Mouse (Mus musculus) layer of hippocampus, adult 9-11 months (tissue): Measurements from ENCODE around the gene Nprl2.

Experiments used
- DNase-seq: peaks from one replicate; pipeline ENCODE4 v3.0.0; 2022

Nprl2 gene

DNA sequence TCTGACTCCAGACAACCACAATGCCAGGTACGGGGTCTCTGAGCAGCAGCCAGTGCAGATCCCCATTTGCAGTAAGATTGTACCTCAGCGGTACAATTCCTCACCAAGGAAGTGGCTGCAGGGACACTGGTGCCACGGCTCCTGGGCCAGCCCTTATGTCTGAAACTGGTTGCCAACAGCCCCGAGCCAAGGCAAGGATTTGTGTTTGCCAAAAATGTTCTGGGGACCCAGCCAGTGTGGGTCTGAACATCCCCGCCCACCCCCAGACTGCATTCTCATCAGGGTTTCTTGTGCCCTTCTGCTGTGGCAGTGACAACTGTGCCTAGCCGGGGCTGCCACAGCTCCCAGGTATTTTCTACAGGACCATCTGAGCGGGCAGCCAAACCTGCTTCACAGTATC lies 3.8 kb upstream of the Nprl2 start:
- DNase-seq = peak; percentile 57

DNA sequence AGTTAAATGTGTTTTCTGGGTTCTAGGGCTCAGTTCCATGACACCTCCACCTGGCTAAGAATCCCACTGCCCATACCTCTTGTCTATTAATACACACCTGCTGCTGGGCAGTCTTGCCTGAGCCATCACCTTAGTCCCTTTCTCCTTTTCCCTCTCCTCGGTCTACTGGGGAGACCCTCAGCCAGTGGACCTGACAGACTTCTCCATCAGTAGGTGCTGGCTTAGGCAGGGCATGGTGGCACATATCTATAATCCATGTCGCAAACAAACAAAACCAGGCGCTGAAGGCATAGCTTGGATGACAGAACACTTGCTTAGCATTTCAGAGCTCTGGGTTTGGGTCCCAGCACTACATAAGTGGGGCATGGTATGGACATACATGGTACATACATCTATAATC lies 3.3 kb upstream of the Nprl2 start:
- DNase-seq = no peak

DNA sequence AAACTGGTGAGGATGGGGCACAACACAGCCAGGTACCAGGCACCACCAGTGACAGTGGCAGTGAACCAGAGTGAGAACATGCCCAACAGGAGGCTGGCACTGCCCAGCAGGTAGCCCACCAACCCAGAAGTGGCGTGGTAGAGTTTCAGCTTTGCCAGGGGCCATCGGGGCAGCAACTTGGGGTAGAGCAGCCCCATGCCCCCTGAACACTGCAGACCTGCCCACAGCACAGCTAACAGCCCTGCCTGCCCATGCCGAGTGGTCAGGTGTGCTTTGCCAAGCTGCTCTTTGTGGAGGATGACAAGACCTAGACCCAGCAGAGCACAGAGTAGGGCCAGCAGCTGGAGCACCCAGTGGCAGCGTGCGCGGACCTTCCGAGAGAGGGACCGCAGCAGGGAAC lies 2.1 kb upstream of the Nprl2 start:
- no peak for DNase-seq

DNA sequence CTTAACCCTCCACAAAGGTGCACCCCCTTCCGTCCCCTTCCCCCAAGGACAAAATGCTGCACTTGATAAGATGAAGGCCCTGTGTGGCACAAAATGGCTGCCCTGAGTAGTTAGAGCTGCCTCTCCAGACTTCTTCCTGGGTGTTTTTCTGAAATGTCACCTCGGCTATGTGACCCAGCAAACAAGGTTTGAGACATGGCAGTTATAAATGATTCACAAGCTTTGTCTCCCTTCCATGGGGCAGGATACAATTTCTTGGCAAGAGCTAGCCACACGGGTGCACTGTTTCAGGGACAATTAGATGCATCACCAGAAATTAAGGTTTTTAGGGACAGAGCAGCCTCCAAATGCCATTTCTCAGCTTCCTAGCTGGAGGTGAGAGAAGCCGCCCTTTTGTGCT lies 1.6 kb upstream of the Nprl2 start:
- DNase-seq = no peak

DNA sequence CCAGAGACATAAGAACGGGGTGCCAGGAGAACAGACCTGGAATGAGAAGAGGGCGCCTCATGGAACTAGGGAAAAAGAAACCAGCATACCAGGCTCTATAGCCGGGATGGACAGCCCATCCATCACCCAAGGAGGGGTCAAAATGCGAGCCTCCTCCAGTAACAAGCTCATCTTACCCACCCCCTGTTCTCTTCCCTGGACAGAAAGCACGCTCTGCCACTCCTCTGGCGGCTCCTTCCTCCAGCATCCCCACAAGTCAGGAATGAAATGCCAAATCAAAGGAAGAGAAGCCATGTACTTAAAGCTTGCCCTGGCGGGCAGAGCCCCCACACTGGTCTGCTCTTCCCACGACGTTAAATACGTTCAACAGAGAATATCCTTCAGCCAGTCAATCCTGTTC lies 1.0 kb upstream of the Nprl2 start:
- no peak for DNase-seq

DNA sequence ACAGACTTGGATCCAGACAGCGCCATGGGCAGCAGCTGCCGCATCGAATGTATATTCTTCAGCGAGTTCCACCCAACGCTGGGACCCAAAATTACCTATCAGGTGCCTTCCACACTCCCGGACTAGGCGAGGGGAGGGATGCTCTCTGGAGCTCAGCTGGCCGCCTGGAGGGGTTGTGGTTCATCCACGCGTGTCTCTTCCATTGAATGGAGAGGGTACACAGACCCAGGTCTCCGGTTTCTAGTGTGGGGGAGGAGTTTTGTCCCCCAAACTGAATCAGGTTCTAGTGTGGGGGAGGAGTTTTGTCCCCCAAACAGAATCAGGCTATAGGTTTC lies 293 bp downstream of the Nprl2 start:
- no peak for DNase-seq

DNA sequence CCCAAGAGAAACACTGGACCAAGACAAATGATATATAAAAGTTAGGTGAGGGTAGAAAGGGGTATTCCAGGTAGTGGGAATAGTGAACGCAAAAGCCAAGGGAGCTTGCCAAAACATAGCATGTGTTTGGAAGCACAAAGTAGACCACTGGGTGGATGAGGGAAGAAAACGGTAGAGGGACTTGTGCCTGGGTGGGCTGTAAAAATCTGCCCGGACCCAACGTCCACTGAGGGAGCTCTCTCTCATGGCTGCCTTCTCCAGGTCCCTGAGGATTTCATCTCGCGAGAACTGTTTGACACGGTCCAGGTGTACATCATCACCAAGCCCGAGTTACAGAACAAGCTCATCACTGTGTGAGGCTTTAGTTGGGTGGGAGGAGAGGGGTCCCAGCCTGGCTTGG lies 695 bp downstream of the Nprl2 start:
- DNase-seq = peak; percentile 8

DNA sequence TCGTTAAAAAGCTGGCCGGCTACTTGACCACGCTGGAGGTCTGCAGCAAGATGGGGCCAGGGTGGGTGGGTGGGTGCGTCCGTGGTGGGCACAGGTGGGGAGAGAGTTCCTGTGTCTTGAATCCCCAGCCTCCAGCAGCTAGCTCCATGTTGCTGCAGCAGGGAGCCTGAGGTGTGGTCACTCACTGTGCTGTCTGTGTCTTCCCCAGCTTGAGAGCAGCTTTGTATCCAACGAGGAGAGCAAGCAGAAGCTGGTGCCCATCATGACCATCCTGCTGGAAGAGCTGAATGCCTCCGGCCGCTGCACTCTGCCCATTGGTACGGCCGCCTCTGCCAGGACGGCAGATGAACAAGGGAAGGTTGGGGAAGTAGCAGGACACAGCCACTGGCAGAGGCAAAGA lies 1.3 kb downstream of the Nprl2 start:
- peak; percentile 8 for DNase-seq

DNA sequence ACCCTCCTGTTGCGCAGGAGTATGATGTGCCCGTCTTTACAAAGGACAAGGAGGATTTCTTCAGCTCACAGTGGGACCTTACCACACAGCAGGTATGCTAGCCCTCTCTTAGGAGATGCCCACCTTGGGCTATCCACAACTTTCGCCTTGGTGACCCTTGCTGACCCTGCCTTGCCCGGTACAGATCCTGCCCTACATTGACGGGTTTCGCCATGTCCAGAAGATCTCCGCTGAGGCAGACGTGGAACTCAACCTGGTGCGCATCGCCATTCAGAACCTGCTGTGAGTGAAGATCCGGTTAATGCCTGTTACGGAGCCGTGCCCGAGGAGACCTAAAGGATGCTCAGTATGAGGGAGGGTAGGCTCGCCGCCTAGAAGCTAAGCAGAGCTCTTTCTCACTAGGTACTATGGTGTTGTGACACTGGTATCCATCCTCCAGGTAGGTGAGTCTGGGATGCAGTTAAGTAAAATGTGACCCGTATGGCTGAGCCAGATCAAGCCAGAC lies 2.2 kb downstream of the Nprl2 start:
- no peak for DNase-seq

DNA sequence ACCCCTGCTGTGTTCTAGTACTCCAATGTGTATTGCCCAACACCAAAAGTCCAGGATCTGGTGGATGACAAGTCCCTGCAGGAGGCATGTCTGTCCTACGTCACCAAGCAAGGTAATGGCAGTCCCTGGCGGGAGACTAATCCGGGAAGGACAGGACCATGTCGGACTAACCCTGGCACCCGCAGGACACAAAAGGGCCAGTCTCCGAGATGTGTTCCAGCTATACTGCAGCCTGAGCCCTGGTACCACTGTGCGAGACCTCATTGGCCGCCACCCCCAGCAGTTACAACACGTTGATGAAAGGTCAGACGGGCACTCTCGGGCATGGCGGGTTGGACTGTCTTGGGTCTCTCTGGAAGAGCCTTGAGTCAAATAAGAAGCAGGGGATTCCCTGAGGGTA lies 2.7 kb downstream of the Nprl2 start:
- DNase-seq = no peak

DNA sequence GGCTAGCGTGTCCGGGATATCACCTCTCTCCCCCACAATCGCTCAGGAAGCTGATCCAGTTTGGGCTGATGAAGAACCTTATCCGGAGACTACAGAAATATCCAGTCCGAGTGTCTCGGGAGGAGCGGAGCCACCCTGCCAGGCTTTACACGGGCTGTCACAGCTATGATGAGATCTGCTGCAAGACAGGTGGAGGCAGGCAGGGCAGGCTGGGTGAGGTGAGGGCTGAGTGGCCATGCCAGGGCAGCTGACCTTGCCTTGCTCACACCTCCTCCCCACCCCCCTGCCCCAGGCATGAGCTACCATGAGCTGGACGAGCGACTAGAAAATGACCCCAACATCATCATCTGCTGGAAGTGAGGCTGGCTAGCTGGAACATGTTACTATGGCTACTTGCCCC lies 3.2 kb downstream of the Nprl2 start:
- no peak for DNase-seq

DNA sequence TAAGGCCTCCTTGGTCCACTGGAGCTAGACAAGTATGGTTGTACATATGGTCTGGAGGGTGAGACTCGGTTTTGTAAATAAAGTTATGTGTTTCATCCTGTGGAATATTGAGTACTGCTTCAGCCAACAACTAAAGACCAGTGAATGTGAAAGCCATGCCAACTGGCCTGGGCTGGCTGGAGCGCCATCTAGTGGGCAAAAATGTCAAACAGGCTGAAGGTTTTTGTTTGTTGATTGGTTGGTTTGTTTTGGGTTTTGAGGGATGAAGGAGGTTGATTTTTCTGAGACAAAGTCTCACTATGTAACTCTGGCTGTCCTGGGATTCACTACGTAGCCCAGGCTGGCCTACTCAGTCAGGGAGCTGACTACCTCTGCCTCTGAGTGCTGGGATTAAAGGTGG lies 3.6 kb downstream of the Nprl2 start:
- DNase-seq = no peak

DNA sequence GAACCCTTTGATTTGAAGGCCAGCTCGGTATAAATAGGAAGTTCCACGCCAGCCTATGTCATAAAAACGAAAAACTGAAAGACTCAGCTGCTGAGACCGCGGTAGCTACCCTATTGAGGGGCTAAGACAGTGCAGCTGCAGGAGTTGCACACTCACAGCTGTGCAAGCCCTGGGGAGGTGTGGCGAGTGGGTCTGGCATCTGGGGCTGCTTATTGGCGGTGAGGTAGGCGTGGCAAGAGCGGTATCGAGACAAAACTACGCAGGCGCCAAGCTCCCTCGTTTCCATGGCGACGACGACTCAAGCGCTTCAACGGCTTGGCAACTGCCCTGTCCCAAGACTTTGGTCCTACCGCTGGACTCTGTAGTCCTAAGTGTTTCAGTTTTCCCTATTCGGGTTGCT lies 5.0 kb downstream of the Nprl2 start, which contains the start of gene Zmynd10:
TSS of gene Zmynd10 (plus strand) at position 273 of the 400 bp plus-strand sequence.
- peak; percentile 87 for DNase-seq

DNA sequence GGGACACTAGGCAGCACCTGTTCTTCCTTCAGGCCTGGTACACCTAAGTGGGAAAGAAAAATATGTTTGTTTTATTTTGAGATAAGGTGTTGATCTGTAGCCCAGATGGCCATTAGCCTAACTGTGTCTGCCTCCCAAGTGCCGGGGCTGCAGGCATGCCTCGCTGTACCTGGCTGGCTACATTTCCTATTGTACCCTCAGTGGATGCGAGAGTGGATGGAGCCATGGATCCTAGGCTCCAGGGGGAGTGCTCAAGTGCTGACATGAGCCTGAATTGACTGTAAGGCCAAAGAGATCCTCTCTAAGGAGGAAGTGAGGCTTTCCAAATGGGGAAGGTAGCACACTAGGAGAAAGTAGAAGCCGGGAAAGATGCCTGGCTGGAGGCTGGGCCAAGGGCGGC lies 5.9 kb downstream of the Nprl2 start:
- no peak for DNase-seq

DNA sequence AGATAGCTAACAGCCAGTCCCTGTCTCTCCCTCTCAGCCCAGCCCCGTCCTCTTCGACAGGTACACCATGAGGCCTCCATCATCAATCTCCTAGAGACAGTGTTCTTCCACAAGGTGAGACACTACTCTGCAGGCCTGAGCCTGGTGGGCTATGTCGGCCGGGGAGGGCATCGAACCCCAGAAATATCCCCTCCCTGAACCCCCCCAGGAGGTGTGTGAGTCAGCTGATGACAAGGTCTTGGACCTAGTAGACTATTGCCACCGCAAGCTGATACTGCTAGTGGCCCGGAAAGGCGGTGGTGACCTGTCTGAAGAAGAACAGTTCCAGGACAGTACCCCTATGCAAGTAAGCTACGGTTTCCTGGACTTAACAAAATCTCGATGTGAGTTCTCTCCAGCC lies 6.8 kb downstream of the Nprl2 start:
- DNase-seq = no peak

DNA sequence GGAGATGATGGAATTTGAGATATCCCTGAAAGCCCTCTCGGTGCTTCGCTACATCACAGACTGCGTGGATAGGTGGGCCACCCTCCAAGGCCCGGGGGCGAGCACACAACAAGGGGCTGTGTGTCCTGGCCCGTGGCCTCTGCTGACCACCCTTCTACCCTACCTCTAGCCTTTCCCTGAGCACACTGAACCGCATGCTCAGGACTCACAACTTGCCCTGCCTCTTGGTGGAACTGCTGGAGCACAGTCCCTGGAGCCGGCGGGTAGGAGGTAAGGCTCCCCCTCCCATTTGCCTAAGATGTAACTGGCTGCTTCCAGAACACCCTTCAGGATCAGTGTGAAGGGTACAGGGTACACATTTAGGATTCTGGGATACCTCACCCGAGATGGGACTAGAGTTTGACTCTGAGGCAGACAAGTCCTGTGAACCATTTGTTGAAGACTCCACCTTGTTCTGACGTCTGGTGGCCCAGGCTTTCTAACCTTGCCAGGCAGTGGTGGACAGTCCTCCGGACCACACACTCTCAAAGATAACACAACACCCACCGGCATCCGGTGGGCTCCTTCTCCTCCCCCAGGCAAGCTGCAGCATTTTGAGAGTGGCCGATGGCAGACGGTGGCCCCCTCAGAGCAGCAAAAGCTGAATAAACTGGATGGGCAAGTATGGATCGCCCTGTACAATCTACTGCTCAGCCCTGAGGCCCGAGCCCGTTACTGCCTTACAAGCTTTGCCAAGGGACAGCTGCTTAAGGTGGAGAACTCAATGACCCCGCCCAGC lies 7.5 kb downstream of the Nprl2 start:
- DNase-seq = no peak

DNA sequence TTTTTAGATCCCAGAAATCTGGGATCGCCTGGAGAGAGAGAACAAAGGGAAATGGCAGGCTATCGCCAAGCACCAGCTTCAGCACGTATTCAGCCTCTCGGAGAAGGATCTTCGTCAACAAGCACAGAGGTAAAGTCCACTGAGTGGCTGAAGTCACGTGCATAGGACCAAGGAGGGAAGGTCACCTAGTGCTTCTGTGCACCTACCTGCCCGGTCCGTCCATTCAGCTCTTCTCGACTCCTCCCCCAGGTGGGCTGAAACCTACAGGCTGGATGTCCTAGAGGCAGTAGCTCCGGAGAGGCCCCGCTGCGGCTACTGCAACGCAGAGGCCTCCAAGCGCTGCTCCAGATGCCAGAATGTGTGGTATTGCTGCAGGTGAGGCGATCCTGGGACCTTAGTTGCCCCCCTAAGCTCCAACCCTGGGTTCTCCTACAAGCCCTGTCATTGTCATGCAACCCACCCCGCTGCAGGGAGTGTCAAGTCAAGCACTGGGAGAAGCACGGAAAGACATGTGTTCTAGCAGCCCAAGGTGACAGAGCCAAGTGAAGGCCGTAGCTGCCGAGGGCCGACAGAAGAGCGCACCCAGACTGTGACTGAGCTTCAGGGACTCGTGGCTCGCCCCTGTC lies 8.6 kb downstream of the Nprl2 start:
- no peak for DNase-seq

DNA sequence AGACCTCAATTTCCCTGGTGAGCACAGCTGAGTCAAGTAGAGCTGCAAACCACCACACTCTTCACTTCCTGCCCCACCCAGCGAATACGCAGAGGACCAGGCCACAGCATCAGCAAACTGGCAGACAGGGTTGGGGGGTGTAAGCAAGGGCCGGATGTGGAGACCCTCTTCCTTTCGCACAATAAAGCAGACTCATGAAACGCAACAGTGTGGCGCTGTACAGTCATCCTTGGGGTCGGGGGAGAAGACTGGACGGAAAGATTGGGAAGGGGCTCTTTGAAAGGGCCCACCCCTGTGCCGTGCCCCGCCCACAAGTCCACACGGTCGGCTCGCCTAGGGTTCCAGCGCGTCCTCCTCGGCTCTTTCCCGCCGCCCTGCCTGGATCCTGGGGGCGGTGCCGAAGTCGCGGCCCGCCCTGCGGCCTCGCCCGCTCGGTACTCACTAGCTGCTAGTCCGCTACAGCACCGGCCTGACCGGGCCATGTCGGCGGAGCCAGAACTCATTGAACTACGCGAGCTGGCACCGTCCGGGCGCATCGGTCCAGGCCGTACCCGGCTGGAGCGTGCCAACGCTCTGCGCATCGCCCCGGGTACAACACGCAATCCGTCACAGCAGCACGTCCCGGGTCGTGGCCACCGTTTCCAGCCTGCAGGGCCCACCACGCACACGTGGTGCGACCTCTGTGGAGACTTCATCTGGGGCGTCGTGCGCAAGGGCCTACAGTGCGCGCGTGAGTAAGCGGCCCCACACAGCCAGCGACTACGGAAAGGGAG lies 9.3 kb downstream of the Nprl2 start, which contains the start of gene Rassf1:
TSS of gene Rassf1 (plus strand) at position 439 of the 773 bp plus-strand sequence.
- no peak for DNase-seq

DNA sequence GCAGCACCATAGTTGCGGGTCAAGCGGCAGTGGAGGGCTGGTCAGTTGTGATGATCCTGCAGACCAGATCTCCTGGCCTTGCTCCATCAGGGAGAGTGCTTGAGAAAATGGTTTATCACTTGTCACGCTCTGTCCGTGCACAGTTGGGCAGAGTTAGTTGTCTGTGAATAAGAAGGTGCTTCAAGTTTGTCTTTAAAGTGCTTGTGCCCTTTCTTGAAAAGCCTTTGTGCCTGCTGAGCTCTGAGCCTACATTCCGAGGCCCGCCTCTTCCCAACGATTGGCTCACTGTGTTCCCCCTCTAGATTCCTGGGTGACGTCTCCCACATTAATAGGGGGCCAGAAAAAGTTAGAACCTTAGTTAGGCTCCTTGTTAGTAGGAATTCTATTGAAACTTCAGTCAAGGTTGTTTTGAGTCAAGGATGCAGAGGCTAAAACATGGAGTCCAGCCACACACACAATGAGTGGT lies 9.9 kb downstream of the Nprl2 start:
- no peak for DNase-seq

DNA sequence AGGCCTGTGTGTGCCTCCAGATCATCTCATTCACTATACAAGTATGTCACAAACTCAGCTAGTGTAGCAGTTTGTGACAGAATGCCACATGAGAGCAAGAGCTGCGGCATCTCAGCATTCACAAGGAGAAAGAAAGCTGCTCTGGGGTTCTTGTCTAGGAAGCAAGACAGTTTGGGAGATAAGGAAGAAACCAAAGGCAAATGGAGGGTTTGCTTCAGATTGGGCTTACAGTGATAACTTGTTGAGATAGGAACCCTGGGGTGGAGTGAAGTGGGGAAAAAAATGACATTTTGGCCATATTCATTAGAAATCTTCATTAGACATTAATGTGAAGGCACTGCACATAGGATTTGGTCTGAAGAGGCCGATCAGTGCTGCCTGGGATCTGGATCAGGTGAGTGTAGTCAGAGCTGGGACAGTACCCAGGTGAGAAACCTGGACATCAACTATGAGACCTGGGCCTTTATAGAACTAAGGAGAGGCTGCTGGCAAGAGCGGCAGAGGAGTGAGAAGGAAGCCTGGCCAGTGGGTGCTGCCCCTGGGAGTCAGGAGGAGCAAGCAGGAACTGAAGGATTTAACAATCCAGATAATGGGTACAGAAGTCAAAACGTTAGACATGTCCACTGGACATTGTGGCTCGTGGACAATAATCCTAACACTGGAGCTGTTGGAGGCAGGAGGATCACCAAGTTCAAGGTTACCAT lies 10.8 kb downstream of the Nprl2 start:
- no peak for DNase-seq

DNA sequence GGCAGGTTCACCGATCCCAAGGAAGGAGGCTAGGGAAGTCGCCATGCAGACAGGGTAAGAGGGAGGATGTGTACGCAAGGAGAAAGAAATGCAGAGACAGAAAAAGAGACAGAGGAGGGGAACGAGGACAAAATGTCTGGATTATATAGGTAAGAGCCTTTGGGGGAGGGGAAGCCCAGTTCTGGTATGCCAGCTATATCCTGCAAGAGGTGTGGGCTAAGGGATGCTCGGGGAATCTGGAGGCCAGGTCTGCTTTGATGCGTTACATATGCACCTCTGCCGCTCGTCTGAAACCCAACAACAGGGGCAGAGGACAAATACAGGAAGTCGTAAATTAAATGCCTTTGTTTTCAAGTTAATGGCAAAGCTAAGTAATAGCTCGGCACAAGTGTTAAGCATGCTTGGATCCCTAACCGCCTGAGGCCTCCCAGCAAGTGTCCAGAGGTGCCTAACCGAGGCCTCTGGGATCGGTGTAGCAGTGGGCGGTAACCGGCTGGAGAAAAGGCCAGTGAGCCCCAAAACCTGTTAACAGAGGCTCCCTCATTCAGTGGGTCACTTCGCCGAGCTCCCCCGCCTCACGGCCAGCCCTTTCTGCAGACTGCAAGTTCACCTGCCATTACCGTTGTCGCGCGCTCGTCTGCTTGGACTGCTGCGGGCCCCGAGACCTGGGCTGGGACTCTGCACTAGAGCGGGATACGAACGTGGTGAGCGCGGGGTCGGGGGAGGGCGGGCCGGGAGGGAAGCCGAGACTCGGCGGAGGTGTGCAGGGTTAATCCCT lies 11.7 kb downstream of the Nprl2 start:
- DNase-seq = no peak

DNA sequence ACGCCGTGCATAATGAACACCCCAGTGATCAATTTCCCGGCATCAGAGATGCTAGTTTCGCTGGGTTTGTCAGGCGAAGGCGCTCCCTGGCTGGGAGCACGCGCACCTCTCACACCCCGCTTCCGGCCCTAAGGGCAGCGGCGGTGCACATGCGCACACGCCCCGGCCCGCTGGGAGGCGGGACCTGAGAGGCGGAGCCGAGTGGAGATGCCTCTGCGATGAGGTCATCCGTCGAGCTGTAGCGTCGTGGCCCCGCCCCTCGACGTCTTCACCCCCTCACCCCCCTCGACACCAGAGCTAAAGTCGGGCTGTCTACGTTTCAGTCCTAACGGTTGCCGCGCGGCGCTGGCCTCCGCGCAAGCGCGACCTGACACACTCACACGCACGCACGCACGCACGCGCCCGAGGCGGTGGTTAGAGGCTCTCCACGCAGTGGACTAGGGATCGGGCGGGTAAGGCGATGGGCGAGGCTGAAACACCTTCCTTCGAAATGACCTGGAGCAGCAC lies 12.3 kb downstream of the Nprl2 start:
- DNase-seq = peak; percentile 97
